Mouse (Mus musculus): ENCODE measurements around the gene Lgi1. TPM values are rescaled to one million over a fixed set of nuclear protein-coding genes. Genes with fewer than 3 reads are reported as not detected.

Lgi1 gene
- polyA plus RNA-seq, 1 experiment = 0.10 TPM

GRCm38 (mm10) chr19:38245361-38246176 lies 18.8 kb upstream of the Lgi1 start:
- H3K4me3 ChIP-seq (ENCODE audit: control insufficient read depth, low read depth, low read length) = no peak overlapping the region
- H3K27ac ChIP-seq (ENCODE audit: control insufficient read depth, insufficient read depth, low read depth, low read length) = no peak overlapping the region
- H3K36me3 ChIP-seq (ENCODE audit: control insufficient read depth, insufficient read depth, low read length) = no peaks in the 10 kb centered on the region
- TF ChIP-seq POLR2A (IDR thresholded peaks at IDR 0.05; ENCODE audit: control insufficient read depth, low read depth, low read length) (no peak), CTCF (IDR thresholded peaks at IDR 0.05; ENCODE audit: control insufficient read depth, insufficient read depth, insufficient replicate concordance, low read depth, low read length) (no peak)
- H3K27me3 ChIP-seq (ENCODE audit: control insufficient read depth, insufficient read depth, low read length) = no peaks in the 10 kb centered on the region
- H3K4me1 ChIP-seq (ENCODE audit: control insufficient read depth, insufficient read depth, low read length) = no peaks in the 10 kb centered on the region

- H3K4me3 ChIP-seq (ENCODE audit: control insufficient read depth, low read depth, low read length) = no peak overlapping the region
- H3K27me3 ChIP-seq (ENCODE audit: control insufficient read depth, insufficient read depth, low read length) = no peaks in the 10 kb centered on the region
- TF ChIP-seq CTCF (IDR thresholded peaks at IDR 0.05; ENCODE audit: control insufficient read depth, insufficient read depth, insufficient replicate concordance, low read depth, low read length) (no peak), POLR2A (IDR thresholded peaks at IDR 0.05; ENCODE audit: control insufficient read depth, low read depth, low read length) (no peak)
- H3K4me1 ChIP-seq (ENCODE audit: control insufficient read depth, insufficient read depth, low read length) = no peaks in the 10 kb centered on the region
- no peaks in the 10 kb centered on the region for H3K36me3 ChIP-seq (ENCODE audit: control insufficient read depth, insufficient read depth, low read length)
- H3K27ac ChIP-seq (ENCODE audit: control insufficient read depth, insufficient read depth, low read depth, low read length) = no peak overlapping the region
Measured at GRCm38 (mm10) chr19:38246177-38246622, 18.1 kb upstream of the Lgi1 start.

- TF ChIP-seq CTCF (IDR thresholded peaks at IDR 0.05; ENCODE audit: control insufficient read depth, insufficient read depth, insufficient replicate concordance, low read depth, low read length) = no peak
- TF ChIP-seq POLR2A (IDR thresholded peaks at IDR 0.05; ENCODE audit: control insufficient read depth, low read depth, low read length) = no peak
- Histone ChIP-seq H3K27me3 (ENCODE audit: control insufficient read depth, insufficient read depth, low read length) (no peaks in the 10 kb centered on the region), H3K27ac (ENCODE audit: control insufficient read depth, insufficient read depth, low read depth, low read length) (no peak overlapping the region), H3K36me3 (ENCODE audit: control insufficient read depth, insufficient read depth, low read length) (no peaks in the 10 kb centered on the region), H3K4me1 (ENCODE audit: control insufficient read depth, insufficient read depth, low read length) (no peaks in the 10 kb centered on the region), H3K4me3 (ENCODE audit: control insufficient read depth, low read depth, low read length) (no peak overlapping the region)
Measured at GRCm38 (mm10) chr19:38249627-38250026, 14.7 kb upstream of the Lgi1 start.

GRCm38 (mm10) chr19:38253796-38254195 lies 10.5 kb upstream of the Lgi1 start:
- H3K27me3 ChIP-seq (ENCODE audit: control insufficient read depth, insufficient read depth, low read length) = no peaks in the 10 kb centered on the region
- no peak overlapping the region for H3K27ac ChIP-seq (ENCODE audit: control insufficient read depth, insufficient read depth, low read depth, low read length)
- no peaks in the 10 kb centered on the region for H3K36me3 ChIP-seq (ENCODE audit: control insufficient read depth, insufficient read depth, low read length)
- H3K4me3 ChIP-seq (ENCODE audit: control insufficient read depth, low read depth, low read length) = no peak overlapping the region
- no peak for TF ChIP-seq POLR2A (IDR thresholded peaks at IDR 0.05; ENCODE audit: control insufficient read depth, low read depth, low read length)
- TF ChIP-seq CTCF (IDR thresholded peaks at IDR 0.05; ENCODE audit: control insufficient read depth, insufficient read depth, insufficient replicate concordance, low read depth, low read length) = no peak
- peaks cover 2% of the 10 kb centered on the region; the same call in 1 of the 2 replicates for H3K4me1 ChIP-seq (ENCODE audit: control insufficient read depth, insufficient read depth, low read length)

GRCm38 (mm10) chr19:38258651-38259065 lies 5.7 kb upstream of the Lgi1 start:
- H3K4me1 ChIP-seq (ENCODE audit: control insufficient read depth, insufficient read depth, low read length) = peaks cover 6% of the 10 kb centered on the region
- TF ChIP-seq POLR2A (IDR thresholded peaks at IDR 0.05; ENCODE audit: control insufficient read depth, low read depth, low read length) (no peak), CTCF (IDR thresholded peaks at IDR 0.05; ENCODE audit: control insufficient read depth, insufficient read depth, insufficient replicate concordance, low read depth, low read length) (no peak)
- no peak overlapping the region for H3K27ac ChIP-seq (ENCODE audit: control insufficient read depth, insufficient read depth, low read depth, low read length)
- H3K27me3 ChIP-seq (ENCODE audit: control insufficient read depth, insufficient read depth, low read length) = no peaks in the 10 kb centered on the region
- no peak overlapping the region for H3K4me3 ChIP-seq (ENCODE audit: control insufficient read depth, low read depth, low read length)
- H3K36me3 ChIP-seq (ENCODE audit: control insufficient read depth, insufficient read depth, low read length) = no peaks in the 10 kb centered on the region

- no peak for TF ChIP-seq CTCF (IDR thresholded peaks at IDR 0.05; ENCODE audit: control insufficient read depth, insufficient read depth, insufficient replicate concordance, low read depth, low read length)
- no peak for TF ChIP-seq POLR2A (IDR thresholded peaks at IDR 0.05; ENCODE audit: control insufficient read depth, low read depth, low read length)
- Histone ChIP-seq H3K4me1 (ENCODE audit: control insufficient read depth, insufficient read depth, low read length) (peaks cover 10% of the 10 kb centered on the region), H3K27ac (ENCODE audit: control insufficient read depth, insufficient read depth, low read depth, low read length) (no peak overlapping the region), H3K36me3 (ENCODE audit: control insufficient read depth, insufficient read depth, low read length) (no peaks in the 10 kb centered on the region), H3K27me3 (ENCODE audit: control insufficient read depth, insufficient read depth, low read length) (no peaks in the 10 kb centered on the region), H3K4me3 (ENCODE audit: control insufficient read depth, low read depth, low read length) (no peak overlapping the region)
Measured at GRCm38 (mm10) chr19:38259436-38259835, 4.9 kb upstream of the Lgi1 start.

- H3K27ac ChIP-seq (ENCODE audit: control insufficient read depth, insufficient read depth, low read depth, low read length) = no peak overlapping the region
- H3K4me3 ChIP-seq (ENCODE audit: control insufficient read depth, low read depth, low read length) = no peak overlapping the region
- no peak for TF ChIP-seq POLR2A (IDR thresholded peaks at IDR 0.05; ENCODE audit: control insufficient read depth, low read depth, low read length)
- TF ChIP-seq CTCF (IDR thresholded peaks at IDR 0.05; ENCODE audit: control insufficient read depth, insufficient read depth, insufficient replicate concordance, low read depth, low read length) = no peak
- no peaks in the 10 kb centered on the region for H3K36me3 ChIP-seq (ENCODE audit: control insufficient read depth, insufficient read depth, low read length)
- H3K4me1 ChIP-seq (ENCODE audit: control insufficient read depth, insufficient read depth, low read length) = peaks cover 10% of the 10 kb centered on the region
- H3K27me3 ChIP-seq (ENCODE audit: control insufficient read depth, insufficient read depth, low read length) = no peaks in the 10 kb centered on the region
Measured at GRCm38 (mm10) chr19:38260346-38260745, 4.0 kb upstream of the Lgi1 start.

Measured in testis, adult 2 months (tissue).